Mouse (Mus musculus) heart, embryonic 11.5 days (tissue): ENCODE measurements around the gene Cacna1d. TPM values are rescaled to one million over a fixed set of nuclear protein-coding genes. Genes with fewer than 3 reads are reported as not detected.

Source experiments
- ATAC-seq: fragments of 200-750 bp; cut with Nextera tagmentation; replicated peaks from 2 replicates; pipeline ENCODE4 v1.8.0; 2017; ENCODE audit warnings: moderate library complexity; ENCODE audit not compliant: insufficient number of reproducible peaks, low FRiP score, low TSS enrichment
- H3K27ac ChIP-seq: fragments of 300-500 bp; sonication (generic); 2 replicates; pipeline ENCODE4 v1.5.1; 2014; ENCODE audit warnings: mild to moderate bottlenecking, low read depth, low read length
- H3K27me3 ChIP-seq: fragments of 300-500 bp; sonication (generic); 2 replicates; pipeline ENCODE4 v1.6.1; 2014; ENCODE audit warnings: mild to moderate bottlenecking, low read length, mixed read lengths; ENCODE audit not compliant: control insufficient read depth, insufficient read depth
- H3K36me3 ChIP-seq: fragments of 300-500 bp; sonication (generic); 2 replicates; pipeline ENCODE4 v1.6.1; 2014; ENCODE audit warnings: mild to moderate bottlenecking, low read length, moderate library complexity, mixed read lengths; ENCODE audit not compliant: control insufficient read depth, insufficient read depth
- H3K4me1 ChIP-seq: fragments of 300-500 bp; sonication (generic); 2 replicates; pipeline ENCODE4 v1.6.1; 2014; ENCODE audit warnings: low read length; ENCODE audit not compliant: control insufficient read depth, insufficient read depth
- H3K4me2 ChIP-seq: fragments of 300-500 bp; sonication (generic); 2 replicates; pipeline ENCODE4 v1.6.1; 2014; ENCODE audit warnings: mild to moderate bottlenecking, moderate library complexity
- H3K4me3 ChIP-seq: fragments of 300-500 bp; sonication (generic); 2 replicates; pipeline ENCODE4 v1.5.1; 2014; ENCODE audit warnings: low read depth, low read length
- H3K9ac ChIP-seq: fragments of 300-500 bp; sonication (generic); 2 replicates; pipeline ENCODE4 v1.6.1; 2014; ENCODE audit warnings: mild to moderate bottlenecking, low read depth, low read length, moderate library complexity
- H3K9me3 ChIP-seq: fragments of 300-500 bp; sonication (generic); replicated peaks from 2 replicates; pipeline ENCODE4 v1.6.1; 2016; ENCODE audit warnings: low read length; ENCODE audit not compliant: control insufficient read depth
- WGBS: fragments of 180-500 bp; shearing (Covaris S2); extraction: QIAGEN DNeasy Blood & Tissue Kit; methylation state at CpG from one replicate; pipeline ENCODE4 v1.1.7; 2014; ENCODE audit not compliant: insufficient replicate concordance; 5-methylcytosine and 5-hydroxymethylcytosine counted together
- polyA plus RNA-seq: library from polyadenylated mRNA; unstranded; fragments of >200 nt; fragmentation: Nextera tagmentation; extraction: Ambion mirVana; gene quantifications from 2 replicates; pipeline ENCODE4 v1.2.1, GENCODE M21; 2014

The Cacna1d gene
- polyA plus RNA-seq, 1 experiment from 2014 or later, result 17.5 TPM

GRCm38 (mm10) chr14:30493276-30493675 is 2.0 kb upstream of the Cacna1d start:
- no peak for ATAC-seq
- Histone ChIP-seq H3K4me2 (no peak overlapping the region), H3K9ac (no peak overlapping the region), H3K4me1 (peaks cover 31% of the 10 kb centered on the region), H3K27ac (no peak overlapping the region), H3K9me3 (no peaks in the 10 kb centered on the region), H3K27me3 (no peaks in the 10 kb centered on the region), H3K4me3 (no peak overlapping the region), H3K36me3 (peaks cover 12% of the 10 kb centered on the region; the same call in 1 of the 2 replicates)
- 30% methylated on average over 1 of the region's 1 CpGs for WGBS

GRCm38 (mm10) chr14:30479361-30479948 is 11.8 kb downstream of the Cacna1d start, which contains the start of gene Dcp1a:
Gene Dcp1a, plus strand, starts transcription at chr14:30479535.
- Histone ChIP-seq H3K4me3 (peak within 1 kb of the TSS; percentile 95), H3K27ac (peak within 1 kb of the TSS; percentile 91), H3K9me3 (no peaks in the 10 kb centered on the region), H3K27me3 (no peaks in the 10 kb centered on the region), H3K4me2 (peak within 1 kb of the TSS; percentile 84), H3K9ac (peak within 1 kb of the TSS; percentile 98), H3K4me1 (peaks cover 6% of the 10 kb centered on the region), H3K36me3 (0 out of 2 replicates have a peak, but pooled peaks cover 2% of the 10 kb centered on the region)
- ATAC-seq, result peak; percentile 95
- WGBS, result under 1% methylated on average over 39 of the region's 39 CpGs

GRCm38 (mm10) chr14:30474416-30474815 is 16.8 kb downstream of the Cacna1d start:
- Histone ChIP-seq H3K27ac (no peak overlapping the region), H3K9me3 (no peaks in the 10 kb centered on the region), H3K4me3 (no peak overlapping the region), H3K4me2 (no peak overlapping the region), H3K4me1 (no peaks in the 10 kb centered on the region), H3K36me3 (no peaks in the 10 kb centered on the region), H3K27me3 (no peaks in the 10 kb centered on the region), H3K9ac (no peak overlapping the region)
- whole genome bisulfite sequencing, result 74% methylated on average over 6 of the region's 6 CpGs
- ATAC-seq, result no peak

GRCm38 (mm10) chr14:30473605-30474004 is 17.6 kb downstream of the Cacna1d start:
- 68% methylated on average over 5 of the region's 5 CpGs for WGBS
- ATAC-seq, result no peak

GRCm38 (mm10) chr14:30463312-30463711 is 27.9 kb downstream of the Cacna1d start:
- no peaks in the 10 kb centered on the region for H3K27me3 ChIP-seq
- WGBS, result 56% methylated on average over 4 of the region's 4 CpGs
- H3K4me2 ChIP-seq, result no peak overlapping the region
- H3K9ac ChIP-seq, result no peak overlapping the region
- no peaks in the 10 kb centered on the region for H3K36me3 ChIP-seq
- H3K4me3 ChIP-seq, result no peak overlapping the region
- no peaks in the 10 kb centered on the region for H3K9me3 ChIP-seq
- H3K27ac ChIP-seq, result no peak overlapping the region
- ATAC-seq, result no peak
- peaks cover 2% of the 10 kb centered on the region; the same call in 1 of the 2 replicates for H3K4me1 ChIP-seq

More at GRCm38 (mm10) chr14:30473605-30474004, 17.6 kb downstream of the Cacna1d start:
- H3K9ac ChIP-seq, result no peak overlapping the region
- no peaks in the 10 kb centered on the region for H3K9me3 ChIP-seq
- H3K4me3 ChIP-seq, result no peak overlapping the region
- H3K4me1 ChIP-seq, result no peaks in the 10 kb centered on the region
- no peak overlapping the region for H3K4me2 ChIP-seq
- H3K36me3 ChIP-seq, result no peaks in the 10 kb centered on the region
- no peaks in the 10 kb centered on the region for H3K27me3 ChIP-seq
- no peak overlapping the region for H3K27ac ChIP-seq

GRCm38 (mm10) chr14:30459891-30460523 is 31.2 kb downstream of the Cacna1d start:
- H3K4me2 ChIP-seq, result peak overlapping the region; percentile 23; the same call in 1 of the 2 replicates
- no peak overlapping the region for H3K4me3 ChIP-seq
- WGBS, result 6% methylated on average over 14 of the region's 14 CpGs
- H3K36me3 ChIP-seq, result no peaks in the 10 kb centered on the region
- no peak overlapping the region for H3K9ac ChIP-seq
- no peak for ATAC-seq
- peaks cover 10% of the 10 kb centered on the region; the same call in 1 of the 2 replicates for H3K4me1 ChIP-seq
- no peaks in the 10 kb centered on the region for H3K27me3 ChIP-seq
- H3K9me3 ChIP-seq, result no peaks in the 10 kb centered on the region
- no peak overlapping the region for H3K27ac ChIP-seq

GRCm38 (mm10) chr14:30458820-30459219 is 32.4 kb downstream of the Cacna1d start:
- no peak overlapping the region for H3K27ac ChIP-seq
- 63% methylated on average over 3 of the region's 3 CpGs for WGBS
- no peaks in the 10 kb centered on the region for H3K27me3 ChIP-seq
- ATAC-seq, result no peak
- no peaks in the 10 kb centered on the region for H3K9me3 ChIP-seq
- no peak overlapping the region for H3K9ac ChIP-seq
- no peaks in the 10 kb centered on the region for H3K36me3 ChIP-seq
- H3K4me1 ChIP-seq, result peaks cover 10% of the 10 kb centered on the region; the same call in 1 of the 2 replicates
- no peak overlapping the region for H3K4me2 ChIP-seq
- H3K4me3 ChIP-seq, result no peak overlapping the region

- 36% methylated on average over 2 of the region's 2 CpGs for WGBS
- no peak for ATAC-seq
These were observed 33.4 kb downstream of the Cacna1d start for GRCm38 (mm10) chr14:30457897-30458296.

More at GRCm38 (mm10) chr14:30457897-30458296, 33.4 kb downstream of the Cacna1d start:
- Histone ChIP-seq H3K27ac (no peak overlapping the region), H3K9me3 (no peaks in the 10 kb centered on the region), H3K36me3 (no peaks in the 10 kb centered on the region), H3K4me3 (no peak overlapping the region), H3K4me2 (no peak overlapping the region), H3K27me3 (no peaks in the 10 kb centered on the region), H3K4me1 (peaks cover 10% of the 10 kb centered on the region; the same call in 1 of the 2 replicates), H3K9ac (no peak overlapping the region)
